In the genomic region with DNA sequence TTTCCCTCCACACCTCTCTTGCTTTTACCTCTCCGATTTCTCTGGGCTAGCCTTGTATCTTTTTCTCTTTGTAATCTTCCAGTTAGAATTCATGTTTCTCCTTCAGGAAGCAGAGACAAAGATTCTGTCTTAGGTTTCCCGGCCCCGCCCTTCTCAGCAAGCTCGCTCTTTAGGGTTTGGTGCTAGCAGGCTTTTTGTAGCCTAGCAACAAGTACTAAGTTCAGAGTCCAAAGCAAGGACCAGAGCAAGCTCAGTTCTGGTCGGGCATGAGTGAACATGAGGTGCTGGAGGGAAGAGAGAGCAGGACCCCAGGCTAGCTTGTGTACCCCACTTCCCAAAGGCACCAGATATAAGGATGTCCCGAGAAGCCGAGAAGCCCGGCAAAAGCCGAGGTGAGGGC, we compare ENCODE assay signal across 8 mouse cellular contexts.
DNase-seq lines count a peak whose midpoint lies in the region; ATAC-seq lines count a peak whose summit lies in the region.

No protein-coding gene starts in this region.

- ATAC-seq in forebrain, embryonic 16.5 days: peak; percentile 37
- no peak for ATAC-seq in frontal cortex, adult (ENCODE audit: low TSS enrichment)

- peaks cover 31% of the 10 kb centered on the region for H3K4me1 ChIP-seq in forebrain, embryonic 16.5 days (replicated peaks; ENCODE audit: control insufficient read depth, insufficient read depth, low read length)
- H3K4me1 ChIP-seq in limb, embryonic 10.5 days: peaks cover 23% of the 10 kb centered on the region

- peak overlapping the region; percentile 68 for H3K9ac ChIP-seq in forebrain, embryonic 16.5 days (replicated peaks; ENCODE audit: low read depth, low read length)

- H3K4me2 ChIP-seq in forebrain, embryonic 16.5 days (ENCODE audit: low read length): peak overlapping the region; percentile 75

- peak overlapping the region; percentile 88 for H3K27ac ChIP-seq in forebrain, embryonic 16.5 days (ENCODE audit: low read length)
- H3K27ac ChIP-seq in limb, embryonic 10.5 days: peak overlapping the region; percentile 85

- H3K9me3 ChIP-seq in forebrain, embryonic 16.5 days (ENCODE audit: control insufficient read depth, low read length): no peaks in the 10 kb centered on the region
- no peaks in the 10 kb centered on the region for H3K9me3 ChIP-seq in limb, embryonic 10.5 days (replicated peaks)

- peak; percentile 34 to 37 for DNase-seq in right cerebral cortex, adult 2 months (ENCODE audit: low spot score in 2 of 2)
- DNase-seq in right cerebral cortex, postnatal 25 days: no peak
- no peak for DNase-seq in limb, embryonic 10.5 days (ENCODE audit: low spot score)
- DNase-seq in retina, postnatal 1 day: peak; percentile 59
- DNase-seq in thymus, postnatal 36 days: no peak
- no peak for DNase-seq in layer of hippocampus, adult 18-20 months (ENCODE audit: low spot score in 2 of 2)

- peak overlapping the region; percentile 48 for H3K4me3 ChIP-seq in forebrain, embryonic 16.5 days (replicated peaks; ENCODE audit: low read length)
- peak overlapping the region; percentile 56 for H3K4me3 ChIP-seq in limb, embryonic 10.5 days

- WGBS in forebrain, embryonic 16.5 days: 2% methylated on average over 9 of the region's 9 CpGs
- 14% methylated on average over 9 of the region's 9 CpGs for WGBS in limb, embryonic 10.5 days

- H3K36me3 ChIP-seq in forebrain, embryonic 16.5 days (ENCODE audit: control insufficient read depth, insufficient read depth): no peaks in the 10 kb centered on the region
- no peaks in the 10 kb centered on the region for H3K36me3 ChIP-seq in limb, embryonic 10.5 days

- H3K27me3 ChIP-seq in forebrain, embryonic 16.5 days (replicated peaks; ENCODE audit: control insufficient read depth, insufficient read depth, low read length): no peaks in the 10 kb centered on the region
- peaks cover 62% of the 10 kb centered on the region for H3K27me3 ChIP-seq in limb, embryonic 10.5 days (ENCODE audit: low read depth, poor library complexity, severe bottlenecking)

Comparison
In these comparisons a context has a peak if more than half of its experiments do, and no peak if none do; other contexts are left out.
1. DNase-seq: peak in right cerebral cortex, adult 2 months (2 of 2) and retina, postnatal 1 day (single experiment); none in right cerebral cortex, postnatal 25 days (single experiment), limb, embryonic 10.5 days (single experiment), thymus, postnatal 36 days (0 of 2) and layer of hippocampus, adult 18-20 months (0 of 2).